In genomic region chr10:86203915-86204314, GRCm38 (mm10) we compare ENCODE assay signal across 10 mouse cellular contexts.
DNase-seq lines count a peak whose midpoint lies in the region; ATAC-seq and TF ChIP-seq lines count a peak whose summit lies in the region.
"Had no signal": no experiment of that assay in that cellular context is flagged by ENCODE, and none has a peak within 500 bp of the region (broad histone marks: within the 10 kb centered on the region; RNA-seq: fewer than 3 reads in every experiment).

No protein-coding gene starts in this region.

- intact Hi-C loops in left cerebral cortex, adult 2 months (cut with DNase I), result no loop called here

- DNase-seq in adrenal gland, adult (ENCODE audit: inconsistent age in 2 of 2, low spot score in 1 of 2), result peak; percentile 41 to 75
- DNase-seq in adrenal gland, postnatal 4 days (ENCODE audit: low spot score in 2 of 2), result no peak
- DNase-seq in adrenal gland, adult 8-10 months, result peak; percentile 38
- peak; percentile 81 for DNase-seq in fibroblast of lung, adult 2 months (ENCODE audit: low read depth)
- peak; percentile 54 for DNase-seq in heart, postnatal 4 days
- no peak for DNase-seq in hindbrain, postnatal 0 days (ENCODE audit: low spot score)
- no peak for DNase-seq in left cerebral cortex, adult 2 months (ENCODE audit: extremely low spot score in 1 of 2, low spot score in 2 of 2)
- DNase-seq in spleen, postnatal 10 days (ENCODE audit: low spot score in 2 of 2), result no peak

- H3K4me1 ChIP-seq in hindbrain, postnatal 0 days (ENCODE audit: insufficient read depth, low read length), result no peaks in the 10 kb centered on the region
- H3K4me1 ChIP-seq: forebrain, embryonic 10.5 days had no signal

- H3K27ac ChIP-seq in hindbrain, postnatal 0 days, result no peak overlapping the region
- H3K27ac ChIP-seq in left cerebral cortex, adult 2 months, result no peak overlapping the region
- H3K27ac ChIP-seq: forebrain, embryonic 10.5 days; hindbrain, embryonic 14.5 days had no signal

- ATAC-seq in hindbrain, postnatal 0 days, result no peak

- TF ChIP-seq CTCF in hindbrain, postnatal 0 days (IDR thresholded peaks at IDR 0.05; ENCODE audit: low read depth), result no peak
- TF ChIP-seq CTCF in left cerebral cortex, adult 2 months (IDR thresholded peaks at IDR 0.05), result no peak

- no peaks in the 10 kb centered on the region for H3K27me3 ChIP-seq in hindbrain, postnatal 0 days (ENCODE audit: insufficient read depth, low read length)

- H3K9me3 ChIP-seq in hindbrain, postnatal 0 days (ENCODE audit: low read length), result no peaks in the 10 kb centered on the region
- H3K9me3 ChIP-seq: forebrain, embryonic 10.5 days had no signal

- H3K4me3 ChIP-seq in hindbrain, postnatal 0 days (ENCODE audit: low read length), result no peak overlapping the region
- H3K4me3 ChIP-seq in left cerebral cortex, adult 2 months, result no peak overlapping the region
- H3K4me3 ChIP-seq: forebrain, embryonic 10.5 days had no signal

- no peak overlapping the region for H3K9ac ChIP-seq in hindbrain, postnatal 0 days (replicated peaks; ENCODE audit: low read length)
- H3K9ac ChIP-seq: hindbrain, embryonic 14.5 days had no signal

- no peaks in the 10 kb centered on the region for H3K36me3 ChIP-seq in hindbrain, postnatal 0 days (ENCODE audit: insufficient read depth, low read length)
- H3K36me3 ChIP-seq: forebrain, embryonic 10.5 days had no signal

- H3K4me2 ChIP-seq in hindbrain, postnatal 0 days (ENCODE audit: low read depth, low read length), result no peak overlapping the region
- H3K4me2 ChIP-seq: hindbrain, embryonic 14.5 days had no signal

Comparison
In these comparisons a context has a peak if more than half of its experiments do, and no peak if none do; other contexts are left out.
1. DNase-seq: peak in adrenal gland, adult (2 of 2), adrenal gland, adult 8-10 months (single experiment), fibroblast of lung, adult 2 months (single experiment) and heart, postnatal 4 days (single experiment); none in adrenal gland, postnatal 4 days (0 of 2), hindbrain, postnatal 0 days (single experiment), left cerebral cortex, adult 2 months (0 of 2) and spleen, postnatal 10 days (0 of 2).